Mouse (Mus musculus) lung, embryonic 14.5 days (tissue): ENCODE results near the gene Nrp2. TPM values are rescaled to one million over a fixed set of nuclear protein-coding genes. Genes with fewer than 3 reads are reported as not detected.

Source experiments
- ATAC-seq: fragments of 200-750 bp; cut with Nextera tagmentation; 2 replicates; pipeline ENCODE4 v1.8.0; 2017; ENCODE audit warnings: mild to moderate bottlenecking, moderate TSS enrichment, moderate library complexity; ENCODE audit not compliant: insufficient read depth
- DNase-seq: peaks from one replicate; pipeline ENCODE4 v3.0.0-alpha.2; 2015
- H3K27ac ChIP-seq: fragments of 300-500 bp; sonication (generic); 2 replicates; pipeline ENCODE4 v1.5.1; 2014; ENCODE audit warnings: low read depth, mild to moderate bottlenecking, moderate library complexity
- H3K27me3 ChIP-seq: fragments of 300-500 bp; sonication (generic); 2 replicates; pipeline ENCODE4 v1.6.1; 2014; ENCODE audit warnings: low read length, control low read depth; ENCODE audit not compliant: insufficient read depth
- H3K36me3 ChIP-seq: fragments of 300-500 bp; sonication (generic); 2 replicates; pipeline ENCODE4 v1.6.1; 2014; ENCODE audit warnings: control low read depth; ENCODE audit not compliant: insufficient read depth
- H3K4me1 ChIP-seq: fragments of 300-500 bp; sonication (generic); 2 replicates; pipeline ENCODE4 v1.6.1; 2014; ENCODE audit warnings: antibody characterized with exemption, control low read depth; ENCODE audit not compliant: insufficient read depth
- H3K4me2 ChIP-seq: fragments of 300-500 bp; sonication (generic); 2 replicates; pipeline ENCODE4 v1.6.1; 2014; ENCODE audit warnings: mild to moderate bottlenecking
- H3K4me3 ChIP-seq: fragments of 300-500 bp; sonication (generic); 2 replicates; pipeline ENCODE4 v1.5.1; 2014; ENCODE audit warnings: low read depth, low read length
- H3K9ac ChIP-seq: fragments of 300-500 bp; sonication (generic); 2 replicates; pipeline ENCODE4 v1.6.1; 2014
- H3K9me3 ChIP-seq: fragments of 300-500 bp; sonication (generic); 2 replicates; pipeline ENCODE4 v1.6.1; 2016; ENCODE audit warnings: low read depth, low read length, control low read depth
- CTCF ChIP-seq: IDR thresholded peaks from 2 replicates; pipeline ENCODE4 v1.5.1; 2016; ENCODE audit warnings: antibody characterized with exemption, low read depth
- WGBS: fragments of 180-500 bp; shearing (Covaris S2); extraction: QIAGEN DNeasy Blood & Tissue Kit; methylation state at CpG from one replicate; pipeline ENCODE4 v1.1.7; 2014; 5-methylcytosine and 5-hydroxymethylcytosine counted together
- polyA plus RNA-seq: library from polyadenylated mRNA; unstranded; fragments of >200 nt; fragmentation: Nextera tagmentation; extraction: Ambion mirVana; gene quantifications from 2 replicates; pipeline ENCODE4 v1.2.1, GENCODE M21; 2014

Nrp2 gene
- polyA plus RNA-seq, 1 experiment from 2014 or later, result 10.8 TPM

GRCm38 (mm10) chr1:62679466-62679865 is 23.6 kb upstream of the Nrp2 start:
- Histone ChIP-seq H3K9me3 (no peaks in the 10 kb centered on the region; the same call in 1 of the 2 replicates), H3K9ac (no peak overlapping the region), H3K27me3 (no peaks in the 10 kb centered on the region), H3K27ac (no peak overlapping the region), H3K4me1 (peaks cover 8% of the 10 kb centered on the region; the same call in 1 of the 2 replicates), H3K4me3 (no peak overlapping the region), H3K4me2 (no peak overlapping the region), H3K36me3 (no peaks in the 10 kb centered on the region)
- no peak for DNase-seq
- TF ChIP-seq CTCF, result no peak
- 85% methylated on average over 2 of the region's 2 CpGs for WGBS
- no peak for ATAC-seq

GRCm38 (mm10) chr1:62682456-62683385 is 20.4 kb upstream of the Nrp2 start:
- H3K4me1 ChIP-seq, result peaks cover 8% of the 10 kb centered on the region; the same call in 1 of the 2 replicates
- no peak overlapping the region for H3K9ac ChIP-seq
- H3K9me3 ChIP-seq, result no peaks in the 10 kb centered on the region
- H3K4me3 ChIP-seq, result no peak overlapping the region
- WGBS, result 35% methylated on average over 21 of the region's 21 CpGs
- H3K36me3 ChIP-seq, result no peaks in the 10 kb centered on the region
- peak; percentile 83 for DNase-seq
- H3K4me2 ChIP-seq, result peak overlapping the region; percentile 47
- peak; percentile 89 for ATAC-seq
- TF ChIP-seq CTCF, result no peak
- H3K27me3 ChIP-seq, result no peaks in the 10 kb centered on the region
- H3K27ac ChIP-seq, result no peak overlapping the region

GRCm38 (mm10) chr1:62683498-62683897 is 19.6 kb upstream of the Nrp2 start:
- H3K4me1 ChIP-seq, result peaks cover 8% of the 10 kb centered on the region; the same call in 1 of the 2 replicates
- H3K9ac ChIP-seq, result no peak overlapping the region
- H3K36me3 ChIP-seq, result no peaks in the 10 kb centered on the region
- TF ChIP-seq CTCF, result no peak
- no peak for DNase-seq
- no peak for ATAC-seq
- H3K4me3 ChIP-seq, result no peak overlapping the region
- H3K27me3 ChIP-seq, result no peaks in the 10 kb centered on the region
- no peak overlapping the region for H3K4me2 ChIP-seq
- no peak overlapping the region for H3K27ac ChIP-seq
- H3K9me3 ChIP-seq, result no peaks in the 10 kb centered on the region
- 70% methylated on average over 2 of the region's 2 CpGs for WGBS

- H3K9me3 ChIP-seq, result no peaks in the 10 kb centered on the region
- H3K27ac ChIP-seq, result no peak overlapping the region
- no peaks in the 10 kb centered on the region for H3K36me3 ChIP-seq
- peaks cover 8% of the 10 kb centered on the region; the same call in 1 of the 2 replicates for H3K4me1 ChIP-seq
- DNase-seq, result no peak
- no peak for ATAC-seq
- H3K9ac ChIP-seq, result no peak overlapping the region
- TF ChIP-seq CTCF, result no peak
- H3K4me2 ChIP-seq, result no peak overlapping the region
- H3K27me3 ChIP-seq, result no peaks in the 10 kb centered on the region
- WGBS, result 58% methylated on average over 8 of the region's 8 CpGs
- H3K4me3 ChIP-seq, result no peak overlapping the region
These were observed 15.6 kb upstream of the Nrp2 start for GRCm38 (mm10) chr1:62687511-62687910.

GRCm38 (mm10) chr1:62691175-62691574 is 11.9 kb upstream of the Nrp2 start:
- Histone ChIP-seq H3K9me3 (no peaks in the 10 kb centered on the region), H3K27me3 (no peaks in the 10 kb centered on the region), H3K27ac (no peak overlapping the region), H3K4me3 (no peak overlapping the region), H3K4me2 (no peak overlapping the region), H3K4me1 (0 out of 2 replicates have a peak, but pooled peaks cover 5% of the 10 kb centered on the region), H3K9ac (no peak overlapping the region), H3K36me3 (no peaks in the 10 kb centered on the region)
- no peak for DNase-seq
- no peak for ATAC-seq
- no peak for TF ChIP-seq CTCF
- WGBS, result 88% methylated on average over 6 of the region's 6 CpGs

GRCm38 (mm10) chr1:62696312-62696982 is 6.6 kb upstream of the Nrp2 start:
- ATAC-seq (peak; percentile 13; the same call in 1 of the 2 replicates), DNase-seq (no peak)
- peak overlapping the region; percentile 40; the same call in 1 of the 2 replicates for H3K4me2 ChIP-seq
- no peak for TF ChIP-seq CTCF
- WGBS, result 47% methylated on average over 6 of the region's 6 CpGs
- H3K27ac ChIP-seq, result no peak overlapping the region
- H3K27me3 ChIP-seq, result no peaks in the 10 kb centered on the region
- H3K9ac ChIP-seq, result no peak overlapping the region
- H3K36me3 ChIP-seq, result no peaks in the 10 kb centered on the region
- 0 out of 2 replicates have a peak, but pooled peaks cover 5% of the 10 kb centered on the region for H3K4me1 ChIP-seq
- no peaks in the 10 kb centered on the region for H3K9me3 ChIP-seq
- no peak overlapping the region for H3K4me3 ChIP-seq

DNA sequence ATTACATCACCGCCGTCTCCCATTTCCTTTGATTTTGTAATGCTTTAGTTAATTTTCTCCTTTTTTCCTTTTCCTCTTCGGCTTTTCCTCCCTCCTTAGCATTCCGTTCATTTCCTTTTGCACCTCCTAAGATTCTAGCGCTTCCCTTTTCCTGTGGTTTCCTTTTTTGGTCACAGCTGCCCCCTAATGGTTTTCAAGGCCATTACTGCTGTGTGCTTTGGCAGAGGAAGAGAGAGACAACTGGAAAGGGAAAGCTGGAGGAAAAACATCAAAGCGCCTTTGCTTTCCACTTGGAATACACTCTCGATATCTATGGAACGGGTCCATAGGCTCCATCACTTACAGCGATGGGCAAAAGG is 6.1 kb upstream of the Nrp2 start:
- peak; percentile 89 for DNase-seq
- WGBS, result 9% methylated on average over 9 of the region's 9 CpGs
- peak; percentile 89 for TF ChIP-seq CTCF
- Histone ChIP-seq H3K9ac (no peak overlapping the region), H3K9me3 (no peaks in the 10 kb centered on the region), H3K4me1 (0 out of 2 replicates have a peak, but pooled peaks cover 5% of the 10 kb centered on the region), H3K4me3 (no peak overlapping the region), H3K4me2 (peak overlapping the region; percentile 40; the same call in 1 of the 2 replicates), H3K27me3 (no peaks in the 10 kb centered on the region), H3K27ac (no peak overlapping the region), H3K36me3 (no peaks in the 10 kb centered on the region)
- peak; percentile 45 for ATAC-seq
